Mouse (Mus musculus): Measurements from ENCODE around the gene Zdhhc23. TPM values are rescaled to one million over a fixed set of nuclear protein-coding genes. Genes with fewer than 3 reads are reported as not detected.

The Zdhhc23 gene
- not detected for polyA plus RNA-seq (2012; fragmentation: generic; extraction: Trizol)

GRCm38 (mm10) chr16:43979328-43980109, at the start of gene Zdhhc23:
Gene Zdhhc23 (minus strand): TSS chr16:43979791.
- H3K36me3 ChIP-seq (ENCODE audit: control insufficient read depth, insufficient read depth) = no peaks in the 10 kb centered on the region
- H3K79me2 ChIP-seq (ENCODE audit: control insufficient read depth, insufficient read depth) = no peaks in the 10 kb centered on the region
- TF ChIP-seq MYOG (IDR thresholded peaks at IDR 0.05; ENCODE audit: control insufficient read depth in 1 of 3, insufficient read depth in 1 of 3, insufficient read length in 2 of 3, low read depth in 2 of 3) = no peak
- TF ChIP-seq E2F4 (IDR thresholded peaks at IDR 0.05; ENCODE audit: insufficient read depth) = no peak
- TF ChIP-seq MYOD1 (IDR thresholded peaks at IDR 0.05; ENCODE audit: control insufficient read depth in 1 of 3, insufficient read length in 2 of 3, low read depth in 2 of 3) = no peak
- no peak for TF ChIP-seq POLR2AphosphoS2 (IDR thresholded peaks at IDR 0.05; ENCODE audit: insufficient read length, low read depth)
- TF ChIP-seq USF1 (IDR thresholded peaks at IDR 0.05; ENCODE audit: low read depth) = no peak
- TF ChIP-seq POLR2A (IDR thresholded peaks at IDR 0.05; ENCODE audit: insufficient read length, low read depth) = no peak
- no peak for TF ChIP-seq SRF (IDR thresholded peaks at IDR 0.05; ENCODE audit: control insufficient read depth, insufficient read length, low read depth)
- no peak for TF ChIP-seq TCF12 (IDR thresholded peaks at IDR 0.05; ENCODE audit: insufficient read depth, poor library complexity, severe bottlenecking)
- no peak for TF ChIP-seq CEBPB (IDR thresholded peaks at IDR 0.05; ENCODE audit: insufficient read depth, poor library complexity, severe bottlenecking)
- TF ChIP-seq REST (IDR thresholded peaks at IDR 0.05; ENCODE audit: insufficient read depth, insufficient read length) = no peak
- no peak for TF ChIP-seq TCF3 (IDR thresholded peaks at IDR 0.05; ENCODE audit: insufficient read length, low read depth)
- TF ChIP-seq MAX (IDR thresholded peaks at IDR 0.05; ENCODE audit: low read depth) = no peak
- H3K4me3 ChIP-seq = no peak within 1 kb of the TSS
- H3K4me2 ChIP-seq (ENCODE audit: low read depth) = no peak within 1 kb of the TSS
- peaks cover 16% of the 10 kb centered on the region for H3K27me3 ChIP-seq (ENCODE audit: control insufficient read depth, insufficient read depth, insufficient read length)
- H3ac ChIP-seq (ENCODE audit: control insufficient read depth, insufficient read length) = no peak within 1 kb of the TSS

GRCm38 (mm10) chr16:44029273-44029672, 49.7 kb upstream of the Zdhhc23 start:
- TF ChIP-seq E2F4 (IDR thresholded peaks at IDR 0.05; ENCODE audit: insufficient read depth) = no peak
- TF ChIP-seq SRF (IDR thresholded peaks at IDR 0.05; ENCODE audit: control insufficient read depth, insufficient read length, low read depth) = no peak
- no peak for TF ChIP-seq POLR2AphosphoS2 (IDR thresholded peaks at IDR 0.05; ENCODE audit: insufficient read length, low read depth)
- no peak for TF ChIP-seq REST (IDR thresholded peaks at IDR 0.05; ENCODE audit: insufficient read depth, insufficient read length)
- no peak for TF ChIP-seq TCF3 (IDR thresholded peaks at IDR 0.05; ENCODE audit: insufficient read length, low read depth)
- TF ChIP-seq TCF12 (IDR thresholded peaks at IDR 0.05; ENCODE audit: insufficient read depth, poor library complexity, severe bottlenecking) = no peak
- TF ChIP-seq MAX (IDR thresholded peaks at IDR 0.05; ENCODE audit: low read depth) = no peak
- no peak for TF ChIP-seq USF1 (IDR thresholded peaks at IDR 0.05; ENCODE audit: low read depth)
- no peak for TF ChIP-seq MYOG (IDR thresholded peaks at IDR 0.05; ENCODE audit: control insufficient read depth in 1 of 3, insufficient read depth in 1 of 3, insufficient read length in 2 of 3, low read depth in 2 of 3)
- Histone ChIP-seq H3K4me2 (ENCODE audit: low read depth) (no peak overlapping the region), H3K4me3 (no peak overlapping the region), H3ac (ENCODE audit: control insufficient read depth, insufficient read length) (no peak overlapping the region), H3K36me3 (ENCODE audit: control insufficient read depth, insufficient read depth) (no peaks in the 10 kb centered on the region), H3K79me2 (ENCODE audit: control insufficient read depth, insufficient read depth) (no peaks in the 10 kb centered on the region), H3K27me3 (ENCODE audit: control insufficient read depth, insufficient read depth, insufficient read length) (no peaks in the 10 kb centered on the region)

GRCm38 (mm10) chr16:44026822-44027221, 47.2 kb upstream of the Zdhhc23 start:
- Histone ChIP-seq H3ac (ENCODE audit: control insufficient read depth, insufficient read length) (no peak overlapping the region), H3K27me3 (ENCODE audit: control insufficient read depth, insufficient read depth, insufficient read length) (no peaks in the 10 kb centered on the region), H3K4me2 (ENCODE audit: low read depth) (no peak overlapping the region), H3K79me2 (ENCODE audit: control insufficient read depth, insufficient read depth) (no peaks in the 10 kb centered on the region), H3K4me3 (no peak overlapping the region), H3K36me3 (ENCODE audit: control insufficient read depth, insufficient read depth) (no peaks in the 10 kb centered on the region)
- TF ChIP-seq USF1 (IDR thresholded peaks at IDR 0.05; ENCODE audit: low read depth) (no peak), MYOD1 (IDR thresholded peaks at IDR 0.05; ENCODE audit: control insufficient read depth in 1 of 3, insufficient read length in 2 of 3, low read depth in 2 of 3) (no peak), POLR2A (IDR thresholded peaks at IDR 0.05; ENCODE audit: insufficient read length, low read depth) (no peak), MYOG (IDR thresholded peaks at IDR 0.05; ENCODE audit: control insufficient read depth in 1 of 3, insufficient read depth in 1 of 3, insufficient read length in 2 of 3, low read depth in 2 of 3) (no peak), TCF12 (IDR thresholded peaks at IDR 0.05; ENCODE audit: insufficient read depth, poor library complexity, severe bottlenecking) (no peak), E2F4 (IDR thresholded peaks at IDR 0.05; ENCODE audit: insufficient read depth) (no peak), REST (IDR thresholded peaks at IDR 0.05; ENCODE audit: insufficient read depth, insufficient read length) (no peak), MAX (IDR thresholded peaks at IDR 0.05; ENCODE audit: low read depth) (no peak), CEBPB (IDR thresholded peaks at IDR 0.05; ENCODE audit: insufficient read depth, poor library complexity, severe bottlenecking) (no peak), SRF (IDR thresholded peaks at IDR 0.05; ENCODE audit: control insufficient read depth, insufficient read length, low read depth) (no peak), TCF3 (IDR thresholded peaks at IDR 0.05; ENCODE audit: insufficient read length, low read depth) (no peak), POLR2AphosphoS2 (IDR thresholded peaks at IDR 0.05; ENCODE audit: insufficient read length, low read depth) (no peak)

GRCm38 (mm10) chr16:44026210-44026609, 46.6 kb upstream of the Zdhhc23 start:
- H3K36me3 ChIP-seq (ENCODE audit: control insufficient read depth, insufficient read depth) = no peaks in the 10 kb centered on the region
- H3K4me3 ChIP-seq = no peak overlapping the region
- TF ChIP-seq CEBPB (IDR thresholded peaks at IDR 0.05; ENCODE audit: insufficient read depth, poor library complexity, severe bottlenecking) = no peak
- no peak for TF ChIP-seq TCF12 (IDR thresholded peaks at IDR 0.05; ENCODE audit: insufficient read depth, poor library complexity, severe bottlenecking)
- no peak for TF ChIP-seq POLR2AphosphoS2 (IDR thresholded peaks at IDR 0.05; ENCODE audit: insufficient read length, low read depth)
- TF ChIP-seq MYOD1 (IDR thresholded peaks at IDR 0.05; ENCODE audit: control insufficient read depth in 1 of 3, insufficient read length in 2 of 3, low read depth in 2 of 3) = no peak
- TF ChIP-seq MYOG (IDR thresholded peaks at IDR 0.05; ENCODE audit: control insufficient read depth in 1 of 3, insufficient read depth in 1 of 3, insufficient read length in 2 of 3, low read depth in 2 of 3) = no peak
- TF ChIP-seq MAX (IDR thresholded peaks at IDR 0.05; ENCODE audit: low read depth) = no peak
- no peak for TF ChIP-seq TCF3 (IDR thresholded peaks at IDR 0.05; ENCODE audit: insufficient read length, low read depth)
- H3K27me3 ChIP-seq (ENCODE audit: control insufficient read depth, insufficient read depth, insufficient read length) = no peaks in the 10 kb centered on the region
- H3K4me2 ChIP-seq (ENCODE audit: low read depth) = no peak overlapping the region
- H3K79me2 ChIP-seq (ENCODE audit: control insufficient read depth, insufficient read depth) = no peaks in the 10 kb centered on the region
- no peak overlapping the region for H3ac ChIP-seq (ENCODE audit: control insufficient read depth, insufficient read length)
